Mouse (Mus musculus) liver, adult 10 weeks (tissue): ENCODE data around the gene Zswim8. TPM values are rescaled to one million over a fixed set of nuclear protein-coding genes. Genes with fewer than 3 reads are reported as not detected.

Source experiments
- polyA plus RNA-seq: library from polyadenylated mRNA; stranded (reverse); fragments of 350-450 nt; fragmentation: Illumina TruSeq; extraction: RNeasy Lipid Tissue Mini Kit (QIAGEN cat#74804); gene quantifications from one replicate; pipeline ENCODE4 v1.2.3, GENCODE M21; 2014; ENCODE audit warnings: low read depth, low replicate concordance

Gene Zswim8
- polyA plus RNA-seq = 3.9 TPM

GRCm38 (mm10) chr14:20707201-20708190 is at the start of gene Zswim8:
Gene Zswim8, plus strand, starts transcription at chr14:20707552.

GRCm38 (mm10) chr14:20668154-20668810 is 39.1 kb upstream of the Zswim8 start, which contains the start of gene Synpo2l:
Gene Synpo2l, minus strand, starts transcription at chr14:20668354.

DNA sequence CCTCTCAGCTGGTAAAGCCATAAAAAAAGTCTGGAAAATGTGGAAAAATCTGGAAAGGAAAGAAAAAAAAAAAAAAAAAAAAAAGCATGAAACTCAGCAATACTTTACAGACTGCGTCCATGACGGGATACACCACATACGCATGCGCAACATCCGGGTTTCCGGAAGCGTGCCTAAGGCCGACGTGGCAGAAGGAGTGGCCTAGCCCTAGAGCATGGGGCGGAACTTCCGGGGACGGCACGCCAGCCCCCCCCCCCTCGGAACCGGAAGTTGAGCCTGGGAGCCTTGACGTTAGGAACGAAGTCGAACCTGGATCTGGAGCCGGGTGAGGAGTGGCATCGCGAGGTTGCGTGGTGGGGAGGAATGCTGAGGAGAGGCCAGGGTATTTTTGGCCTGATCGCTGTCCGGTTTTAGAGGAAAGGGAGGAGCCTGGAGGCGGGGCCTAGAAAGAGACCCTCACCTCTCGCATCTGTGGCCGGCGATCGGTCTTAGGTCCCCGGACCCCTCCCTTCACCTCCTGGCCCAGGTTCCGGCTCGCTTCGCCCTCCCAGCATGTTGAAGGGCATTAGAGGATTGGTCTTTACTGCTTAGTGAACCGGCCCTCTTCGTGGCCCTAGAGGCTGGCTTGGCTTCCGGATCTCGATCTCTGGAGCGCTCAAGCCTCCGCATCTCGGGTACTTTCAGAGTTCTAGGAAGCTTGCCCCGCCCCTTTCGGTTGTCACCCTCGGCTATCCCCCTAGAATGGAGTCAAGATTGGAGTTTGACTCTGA is 33.1 kb upstream of the Zswim8 start, which contains the start of gene Sec24c:
Sec24c (plus strand) TSS at position 245 of the 770 bp plus-strand sequence.

DNA sequence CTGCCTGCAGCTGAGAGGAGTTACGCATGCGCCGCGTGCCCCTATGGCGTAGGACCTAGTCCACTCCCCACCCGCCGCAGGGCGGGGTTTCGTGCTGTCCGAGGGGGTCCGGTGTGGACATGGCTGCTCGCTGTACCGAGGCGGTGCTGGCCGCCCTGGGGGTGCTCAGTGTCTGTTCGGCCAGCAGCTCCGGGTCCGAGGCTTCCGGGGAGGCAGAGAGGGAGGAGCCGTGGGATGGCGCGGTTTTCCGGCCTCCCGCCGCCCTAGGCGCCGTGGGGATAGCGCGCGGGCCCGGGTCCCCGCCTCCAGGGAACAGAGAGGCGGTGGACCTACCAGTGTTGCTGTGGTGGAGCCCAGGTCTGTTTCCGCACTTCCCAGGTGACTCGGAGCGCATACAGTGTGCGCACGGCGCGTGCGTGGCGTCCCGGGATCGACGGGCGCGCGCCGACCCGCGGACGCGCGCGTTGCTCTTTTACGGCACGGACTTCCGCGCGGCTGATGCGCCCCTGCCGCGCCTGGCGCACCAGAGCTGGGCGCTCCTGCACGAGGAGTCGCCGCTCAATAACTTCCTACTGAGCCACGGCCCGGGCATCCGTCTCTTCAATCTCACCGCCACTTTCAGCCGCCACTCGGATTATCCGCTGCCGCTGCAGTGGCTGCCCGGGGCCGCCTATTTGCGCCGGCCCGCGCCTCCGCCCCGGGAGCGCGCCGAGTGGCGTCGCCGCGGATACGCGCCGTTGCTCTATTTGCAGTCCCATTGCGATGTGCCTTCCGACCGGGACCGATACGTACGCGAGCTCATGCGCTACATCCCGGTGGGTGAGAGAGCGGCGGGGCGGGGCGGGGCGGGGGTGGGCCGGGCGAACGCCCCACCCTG is 12.2 kb upstream of the Zswim8 start, which contains the start of gene Fut11:
Fut11 (plus strand) TSS at position 85 of the 877 bp plus-strand sequence.

DNA sequence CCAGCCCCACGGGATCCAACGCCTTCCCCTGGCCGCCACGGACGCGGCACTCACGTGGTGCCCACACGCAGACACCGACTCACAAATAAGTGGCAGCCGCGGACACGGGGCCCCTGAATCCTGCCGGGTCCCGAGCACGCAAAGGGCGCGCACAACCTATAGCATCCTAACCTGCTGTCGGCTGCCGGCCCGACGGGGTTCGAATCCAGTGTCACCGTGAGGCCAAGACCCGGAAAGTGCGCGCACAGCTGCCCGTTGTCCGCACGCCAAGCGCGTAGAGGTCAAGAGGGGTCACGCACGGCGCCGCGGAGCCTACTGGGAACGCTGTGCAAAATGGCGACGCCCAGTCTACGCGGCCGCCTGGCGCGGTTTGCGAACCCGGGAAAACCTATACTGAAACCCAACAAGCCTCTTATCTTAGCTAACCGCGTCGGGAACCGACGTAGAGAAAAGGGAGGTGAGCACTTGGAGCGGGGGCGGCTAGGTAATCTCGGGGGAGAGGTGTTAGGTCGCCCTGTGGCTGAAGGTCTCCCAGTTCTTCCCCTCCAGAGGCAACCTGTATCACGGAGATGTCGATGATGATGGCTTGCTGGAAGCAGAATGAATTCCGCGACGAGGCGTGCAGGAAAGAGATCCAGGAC is 4.5 kb upstream of the Zswim8 start, which contains the start of gene Chchd1:
Chchd1 (plus strand) TSS at position 266 of the 641 bp plus-strand sequence.

DNA sequence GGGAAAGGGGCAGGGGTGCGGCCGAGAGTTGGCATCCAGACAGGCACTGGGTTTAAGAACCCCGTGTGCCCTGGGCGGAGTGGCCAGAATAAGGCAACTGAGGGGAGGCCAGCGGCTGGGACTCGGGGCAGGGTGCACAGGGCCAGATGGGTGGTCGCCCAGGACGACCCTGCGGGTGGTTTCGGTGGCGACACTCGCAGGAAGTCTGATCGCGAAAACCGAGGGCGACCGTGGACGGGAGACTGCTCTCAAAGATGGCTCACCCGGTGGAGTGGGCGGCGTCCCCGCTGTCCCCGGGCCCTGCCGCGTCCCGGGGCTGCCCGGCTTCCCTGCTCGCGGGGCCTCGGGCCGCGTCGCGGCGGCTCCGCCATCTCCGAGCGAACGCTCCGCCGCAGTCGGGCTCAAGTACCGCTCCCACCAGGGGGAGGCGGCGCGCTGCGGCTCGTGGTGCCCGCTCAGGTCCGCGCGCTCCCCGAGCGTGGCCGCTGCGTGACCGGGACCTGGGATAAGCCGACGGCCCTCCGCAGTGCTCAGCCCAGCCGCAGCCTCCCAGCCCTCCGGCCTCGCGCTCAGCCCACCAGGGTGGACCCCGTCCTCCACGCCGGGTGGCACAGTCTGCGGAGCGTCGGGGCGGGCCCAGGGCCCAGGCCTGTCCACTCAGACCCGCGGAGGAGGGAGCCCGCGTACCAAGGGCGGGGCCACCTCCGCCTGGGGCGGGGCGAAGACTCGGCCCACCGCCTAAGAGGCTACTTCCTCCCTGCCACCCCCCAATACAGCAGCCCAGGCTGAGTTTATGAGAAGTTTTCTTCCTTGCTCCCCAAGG is 26.8 kb downstream of the Zswim8 start, which contains the start of gene Ndst2:
Ndst2 (minus strand) TSS at position 611 of the 823 bp plus-strand sequence.

Other genes starting within 250 kb of the Zswim8 start
- 69.3 TPM for gene Anxa7, start 227.4 kb upstream of the Zswim8 start, polyA plus RNA-seq
- 0.82 TPM for gene Mss51, start 210.7 kb upstream of the Zswim8 start, polyA plus RNA-seq
- 62.6 TPM for gene Ppp3cb, start 161.0 kb upstream of the Zswim8 start, polyA plus RNA-seq
- gene Usp54, start 66.5 kb upstream of the Zswim8 start, polyA plus RNA-seq = 1.6 TPM
- not detected for gene Myoz1, start 51.0 kb upstream of the Zswim8 start, polyA plus RNA-seq
- not detected for gene Synpo2l, start 39.2 kb upstream of the Zswim8 start, polyA plus RNA-seq
- gene Sec24c, start 33.2 kb upstream of the Zswim8 start, polyA plus RNA-seq = 32.9 TPM
- gene Fut11, start 12.6 kb upstream of the Zswim8 start, polyA plus RNA-seq = 5.9 TPM
- gene Chchd1, start 4.5 kb upstream of the Zswim8 start, polyA plus RNA-seq = 86.8 TPM
- 3.9 TPM for gene Ndst2, start 27.0 kb downstream of the Zswim8 start, polyA plus RNA-seq
- gene Camk2g, start 86.5 kb downstream of the Zswim8 start, polyA plus RNA-seq = 7.2 TPM
- 0.69 TPM for gene Plau, start 129.1 kb downstream of the Zswim8 start, polyA plus RNA-seq
- 18.1 TPM for gene Vcl, start 221.8 kb downstream of the Zswim8 start, polyA plus RNA-seq